Mouse (Mus musculus): ENCODE measurements around the gene Pak3. TPM values are rescaled to one million over a fixed set of nuclear protein-coding genes. Genes with fewer than 3 reads are reported as not detected.
A peak's percentile ranks its signal among the peaks of the same experiment; 100 is the strongest.

Gene Pak3
- polyA plus RNA-seq, 1 experiment from 2014 or later: 27.4 TPM

- Histone ChIP-seq H3K27ac (replicated peaks; ENCODE audit: low read depth, low read length) (no peak overlapping the region), H3K4me3 (ENCODE audit: low read depth, low read length) (no peak overlapping the region), H3K36me3 (replicated peaks; ENCODE audit: control insufficient read depth, insufficient read depth, low read depth, low read length) (no peaks in the 10 kb centered on the region), H3K27me3 (ENCODE audit: control insufficient read depth, insufficient read depth, low read length) (no peaks in the 10 kb centered on the region), H3K4me1 (ENCODE audit: control insufficient read depth, insufficient read depth, low read length) (no peaks in the 10 kb centered on the region), H3K9ac (replicated peaks; ENCODE audit: low read length) (no peak overlapping the region), H3K4me2 (ENCODE audit: low read depth, low read length) (no peak overlapping the region), H3K9me3 (replicated peaks; ENCODE audit: control insufficient read depth, low read length) (no peaks in the 10 kb centered on the region)
- no peak for ATAC-seq (replicated peaks; ENCODE audit: insufficient number of reproducible peaks, low FRiP score, low TSS enrichment, low read depth)
- 92% methylated on average over 5 of the region's 5 CpGs for WGBS
- DNase-seq (ENCODE audit: low spot score): no peak
These were observed 109.4 kb downstream of the Pak3 start for GRCm38 (mm10) chrX:143627767-143628166.

GRCm38 (mm10) chrX:143643936-143644335 lies 125.5 kb downstream of the Pak3 start:
- no peak overlapping the region for H3K4me2 ChIP-seq (ENCODE audit: low read depth, low read length)
- DNase-seq (ENCODE audit: low spot score) (no peak), ATAC-seq (replicated peaks; ENCODE audit: insufficient number of reproducible peaks, low FRiP score, low TSS enrichment, low read depth) (no peak)
- no peaks in the 10 kb centered on the region for H3K9me3 ChIP-seq (replicated peaks; ENCODE audit: control insufficient read depth, low read length)
- H3K27me3 ChIP-seq (ENCODE audit: control insufficient read depth, insufficient read depth, low read length): no peaks in the 10 kb centered on the region
- H3K4me3 ChIP-seq (ENCODE audit: low read depth, low read length): no peak overlapping the region
- H3K27ac ChIP-seq (replicated peaks; ENCODE audit: low read depth, low read length): no peak overlapping the region
- 79% methylated on average over 2 of the region's 2 CpGs for WGBS
- no peak overlapping the region for H3K9ac ChIP-seq (replicated peaks; ENCODE audit: low read length)
- no peaks in the 10 kb centered on the region for H3K4me1 ChIP-seq (ENCODE audit: control insufficient read depth, insufficient read depth, low read length)
- H3K36me3 ChIP-seq (replicated peaks; ENCODE audit: control insufficient read depth, insufficient read depth, low read depth, low read length): no peaks in the 10 kb centered on the region

DNA sequence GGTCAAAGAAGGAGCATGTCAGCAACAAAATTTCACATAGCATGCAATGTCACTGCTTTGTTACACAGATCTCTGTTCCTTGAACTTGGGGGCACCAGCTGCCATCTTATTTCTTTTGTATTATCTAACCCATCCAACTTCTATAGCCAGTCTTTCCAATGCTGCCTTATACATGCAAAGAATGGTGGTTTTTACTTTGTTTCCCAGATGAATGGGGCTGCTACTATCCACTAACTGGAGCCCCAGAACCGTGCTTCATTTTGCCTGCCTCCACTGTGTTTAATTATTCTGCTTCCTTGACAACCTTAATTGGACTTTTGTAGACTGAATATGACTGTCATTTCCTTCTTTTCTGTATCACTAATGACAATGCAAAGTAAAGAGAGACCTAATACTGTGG lies 126.4 kb downstream of the Pak3 start:
- Histone ChIP-seq H3K4me1 (ENCODE audit: control insufficient read depth, insufficient read depth, low read length) (no peaks in the 10 kb centered on the region), H3K9me3 (replicated peaks; ENCODE audit: control insufficient read depth, low read length) (no peaks in the 10 kb centered on the region), H3K9ac (replicated peaks; ENCODE audit: low read length) (no peak overlapping the region), H3K27me3 (ENCODE audit: control insufficient read depth, insufficient read depth, low read length) (no peaks in the 10 kb centered on the region), H3K36me3 (replicated peaks; ENCODE audit: control insufficient read depth, insufficient read depth, low read depth, low read length) (no peaks in the 10 kb centered on the region), H3K27ac (replicated peaks; ENCODE audit: low read depth, low read length) (no peak overlapping the region), H3K4me2 (ENCODE audit: low read depth, low read length) (no peak overlapping the region), H3K4me3 (ENCODE audit: low read depth, low read length) (no peak overlapping the region)
- 58% methylated on average over 1 of the region's 1 CpGs for WGBS
- DNase-seq (ENCODE audit: low spot score): no peak
- no peak for ATAC-seq (replicated peaks; ENCODE audit: insufficient number of reproducible peaks, low FRiP score, low TSS enrichment, low read depth)

GRCm38 (mm10) chrX:143654308-143655176 lies 136.2 kb downstream of the Pak3 start:
- Histone ChIP-seq H3K27ac (replicated peaks; ENCODE audit: low read depth, low read length) (no peak overlapping the region), H3K4me1 (ENCODE audit: control insufficient read depth, insufficient read depth, low read length) (no peaks in the 10 kb centered on the region), H3K9ac (replicated peaks; ENCODE audit: low read length) (no peak overlapping the region), H3K4me2 (ENCODE audit: low read depth, low read length) (no peak overlapping the region), H3K36me3 (replicated peaks; ENCODE audit: control insufficient read depth, insufficient read depth, low read depth, low read length) (no peaks in the 10 kb centered on the region), H3K9me3 (replicated peaks; ENCODE audit: control insufficient read depth, low read length) (no peaks in the 10 kb centered on the region), H3K27me3 (ENCODE audit: control insufficient read depth, insufficient read depth, low read length) (no peaks in the 10 kb centered on the region), H3K4me3 (ENCODE audit: low read depth, low read length) (no peak overlapping the region)
- peak; percentile 48 for DNase-seq (ENCODE audit: low spot score)
- ATAC-seq (replicated peaks; ENCODE audit: insufficient number of reproducible peaks, low FRiP score, low TSS enrichment, low read depth): peak; percentile 44; the same call in 1 of the 2 replicates
- WGBS: 37% methylated on average over 9 of the region's 9 CpGs

DNA sequence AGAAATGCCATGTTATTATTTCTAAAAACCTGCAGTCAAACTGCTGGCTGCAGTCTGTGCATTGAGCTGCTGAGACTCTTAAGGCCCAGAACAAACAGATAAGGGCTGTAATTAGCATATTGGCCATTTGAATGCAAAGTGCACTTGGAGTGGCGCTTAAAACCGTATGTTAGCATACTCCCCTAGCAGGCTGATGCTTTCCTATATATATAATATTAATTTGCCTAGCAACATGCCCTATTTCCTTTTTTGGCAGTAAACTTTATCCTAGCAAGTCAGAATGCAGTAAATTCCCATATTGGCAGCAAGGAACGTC lies 136.7 kb downstream of the Pak3 start:
- no peaks in the 10 kb centered on the region for H3K27me3 ChIP-seq (ENCODE audit: control insufficient read depth, insufficient read depth, low read length)
- no peak overlapping the region for H3K4me2 ChIP-seq (ENCODE audit: low read depth, low read length)
- DNase-seq (ENCODE audit: low spot score): no peak
- H3K27ac ChIP-seq (replicated peaks; ENCODE audit: low read depth, low read length): no peak overlapping the region
- H3K4me1 ChIP-seq (ENCODE audit: control insufficient read depth, insufficient read depth, low read length): no peaks in the 10 kb centered on the region
- ATAC-seq (replicated peaks; ENCODE audit: insufficient number of reproducible peaks, low FRiP score, low TSS enrichment, low read depth): no peak
- 22% methylated on average over 3 of the region's 3 CpGs for WGBS
- H3K36me3 ChIP-seq (replicated peaks; ENCODE audit: control insufficient read depth, insufficient read depth, low read depth, low read length): no peaks in the 10 kb centered on the region
- H3K4me3 ChIP-seq (ENCODE audit: low read depth, low read length): no peak overlapping the region
- no peak overlapping the region for H3K9ac ChIP-seq (replicated peaks; ENCODE audit: low read length)
- H3K9me3 ChIP-seq (replicated peaks; ENCODE audit: control insufficient read depth, low read length): no peaks in the 10 kb centered on the region

GRCm38 (mm10) chrX:143664221-143665150 lies 146.1 kb downstream of the Pak3 start:
- Histone ChIP-seq H3K27me3 (ENCODE audit: control insufficient read depth, insufficient read depth, low read length) (no peaks in the 10 kb centered on the region; the same call in 1 of the 2 replicates), H3K4me2 (ENCODE audit: low read depth, low read length) (peak overlapping the region; percentile 56), H3K9ac (replicated peaks; ENCODE audit: low read length) (peak overlapping the region; percentile 56), H3K4me1 (ENCODE audit: control insufficient read depth, insufficient read depth, low read length) (no peaks in the 10 kb centered on the region), H3K36me3 (replicated peaks; ENCODE audit: control insufficient read depth, insufficient read depth, low read depth, low read length) (no peaks in the 10 kb centered on the region), H3K27ac (replicated peaks; ENCODE audit: low read depth, low read length) (peak overlapping the region; percentile 28; the same call in 1 of the 2 replicates), H3K9me3 (replicated peaks; ENCODE audit: control insufficient read depth, low read length) (no peaks in the 10 kb centered on the region), H3K4me3 (ENCODE audit: low read depth, low read length) (peak overlapping the region; percentile 43)
- ATAC-seq (replicated peaks; ENCODE audit: insufficient number of reproducible peaks, low FRiP score, low TSS enrichment, low read depth): peak; percentile 99
- DNase-seq (ENCODE audit: low spot score): peak; percentile 81
- WGBS: 20% methylated on average over 26 of the region's 28 CpGs

DNA sequence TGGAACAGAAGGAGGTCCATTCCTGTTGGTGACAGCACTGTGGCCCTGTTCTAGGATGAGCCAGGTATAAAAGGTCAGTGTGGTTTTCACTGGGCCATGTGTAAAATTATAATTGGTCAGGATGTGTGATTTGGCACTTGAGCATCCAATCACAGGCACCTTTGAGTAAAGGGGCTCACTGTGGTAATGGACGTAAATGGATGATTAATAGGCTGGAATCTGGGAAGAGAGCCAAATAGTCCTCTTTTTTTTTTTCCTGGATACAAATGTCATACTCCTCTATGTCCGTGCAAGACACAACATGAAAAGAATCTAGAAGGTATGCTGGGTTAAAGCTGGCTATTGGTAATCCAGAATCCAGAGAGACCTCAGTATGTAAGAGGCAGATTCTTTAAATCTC lies 147.4 kb downstream of the Pak3 start:
- no peak overlapping the region for H3K4me2 ChIP-seq (ENCODE audit: low read depth, low read length)

GRCm38 (mm10) chrX:143666991-143667390 lies 148.6 kb downstream of the Pak3 start:
- H3K4me3 ChIP-seq (ENCODE audit: low read depth, low read length): no peak overlapping the region
- H3K9ac ChIP-seq (replicated peaks; ENCODE audit: low read length): no peak overlapping the region
- H3K27ac ChIP-seq (replicated peaks; ENCODE audit: low read depth, low read length): no peak overlapping the region
- WGBS: 33% methylated on average over 4 of the region's 4 CpGs
- DNase-seq (ENCODE audit: low spot score) (peak; percentile 32), ATAC-seq (replicated peaks; ENCODE audit: insufficient number of reproducible peaks, low FRiP score, low TSS enrichment, low read depth) (no peak)
- H3K27me3 ChIP-seq (ENCODE audit: control insufficient read depth, insufficient read depth, low read length): no peaks in the 10 kb centered on the region; the same call in 1 of the 2 replicates
- H3K9me3 ChIP-seq (replicated peaks; ENCODE audit: control insufficient read depth, low read length): no peaks in the 10 kb centered on the region
- no peaks in the 10 kb centered on the region for H3K36me3 ChIP-seq (replicated peaks; ENCODE audit: control insufficient read depth, insufficient read depth, low read depth, low read length)
- no peak overlapping the region for H3K4me2 ChIP-seq (ENCODE audit: low read depth, low read length)
- no peaks in the 10 kb centered on the region for H3K4me1 ChIP-seq (ENCODE audit: control insufficient read depth, insufficient read depth, low read length)

More for the DNA sequence above, 147.4 kb downstream of the Pak3 start:
- WGBS: 67% methylated on average over 2 of the region's 2 CpGs
- Histone ChIP-seq H3K9me3 (replicated peaks; ENCODE audit: control insufficient read depth, low read length) (no peaks in the 10 kb centered on the region), H3K4me1 (ENCODE audit: control insufficient read depth, insufficient read depth, low read length) (no peaks in the 10 kb centered on the region), H3K27ac (replicated peaks; ENCODE audit: low read depth, low read length) (no peak overlapping the region), H3K4me3 (ENCODE audit: low read depth, low read length) (no peak overlapping the region), H3K9ac (replicated peaks; ENCODE audit: low read length) (no peak overlapping the region), H3K27me3 (ENCODE audit: control insufficient read depth, insufficient read depth, low read length) (no peaks in the 10 kb centered on the region; the same call in 1 of the 2 replicates), H3K36me3 (replicated peaks; ENCODE audit: control insufficient read depth, insufficient read depth, low read depth, low read length) (no peaks in the 10 kb centered on the region)
- no peak for ATAC-seq (replicated peaks; ENCODE audit: insufficient number of reproducible peaks, low FRiP score, low TSS enrichment, low read depth)
- DNase-seq (ENCODE audit: low spot score): no peak
